Mouse (Mus musculus) spleen, postnatal 4 days (tissue): ENCODE data around the gene Igf2bp2.

Experiments used
- DNase-seq, 2 experiments: peaks; one replicate each; pipeline ENCODE4 v3.0.0; 2022; ENCODE audit warnings: low spot score in 2 of 2

Gene Igf2bp2

DNA sequence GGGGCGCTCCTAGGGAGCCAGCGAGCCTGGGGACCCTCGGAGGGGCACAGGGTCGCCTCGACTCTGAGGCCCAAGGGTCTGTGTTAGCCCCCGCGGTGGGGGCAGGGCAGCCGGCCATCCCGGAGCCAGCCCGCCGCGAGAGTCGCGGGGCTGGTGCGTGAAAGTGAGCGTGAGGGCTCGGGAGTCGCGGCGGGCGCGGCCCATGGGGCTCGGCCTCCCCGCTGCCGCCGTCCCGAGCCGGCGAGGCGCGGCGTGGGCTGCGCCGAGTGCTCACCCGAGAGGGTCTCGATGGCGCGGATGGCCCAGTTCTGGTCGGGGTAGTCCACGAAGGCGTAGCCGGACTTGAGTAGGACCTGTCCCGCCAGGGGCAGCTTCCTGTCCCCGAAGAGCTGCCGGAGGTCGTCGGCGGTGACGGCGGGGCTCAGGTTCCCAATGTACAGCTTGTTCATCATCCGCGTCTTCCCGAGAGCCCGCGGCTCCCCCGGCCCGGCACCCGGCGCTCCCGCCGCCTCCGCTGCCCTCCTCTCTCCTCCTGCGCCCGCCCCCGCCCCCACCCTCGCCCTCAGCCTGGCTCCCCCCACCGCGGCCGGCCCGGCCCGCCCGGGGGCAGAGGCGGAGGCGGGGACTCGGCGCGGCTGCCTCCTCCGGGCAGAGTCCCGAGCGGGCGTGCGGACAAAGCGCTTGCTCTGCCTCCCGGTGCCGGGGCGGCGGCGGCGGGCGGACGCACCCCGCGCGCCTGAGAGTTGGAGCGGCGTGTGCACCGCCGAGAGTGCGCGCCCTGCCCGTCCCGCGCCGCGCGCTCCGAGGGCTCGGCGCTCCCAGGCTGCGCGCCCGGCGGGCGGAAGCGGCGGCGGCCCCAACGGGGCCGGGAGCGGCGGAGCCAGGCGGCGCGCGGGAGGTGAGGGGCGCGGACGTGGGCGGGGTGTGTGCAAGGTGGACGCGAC, at the start of gene Igf2bp2:
Gene Igf2bp2 (minus strand): TSS at position 788 of the 944 bp plus-strand sequence.
- peak in 1 of 2 experiments; percentile 65 for DNase-seq

- no peak for DNase-seq
Measured at GRCm38 (mm10) chr16:22203501-22203900, 40.4 kb upstream of the Igf2bp2 start.

GRCm38 (mm10) chr16:22201858-22202257, 38.8 kb upstream of the Igf2bp2 start:
- DNase-seq: no peak

DNA sequence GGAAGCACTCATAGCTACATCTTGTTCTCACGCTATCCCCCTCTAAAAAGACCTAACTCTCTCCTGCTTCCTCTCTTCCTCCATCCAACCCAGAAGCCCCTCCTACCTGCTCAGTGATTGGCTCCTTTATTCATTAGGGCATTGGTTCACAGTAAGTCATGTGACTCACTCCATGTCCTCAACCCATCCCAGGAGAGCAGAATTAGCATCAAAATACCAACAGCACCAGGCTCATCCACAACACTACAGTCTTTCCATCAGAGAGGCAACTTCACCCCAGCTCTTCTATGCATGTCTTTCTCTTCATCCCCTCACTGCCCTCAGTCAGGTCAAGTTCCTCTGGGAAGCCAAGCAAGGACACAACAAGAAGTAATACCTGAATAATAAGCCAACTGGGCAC, 37.4 kb upstream of the Igf2bp2 start:
- no peak for DNase-seq

DNA sequence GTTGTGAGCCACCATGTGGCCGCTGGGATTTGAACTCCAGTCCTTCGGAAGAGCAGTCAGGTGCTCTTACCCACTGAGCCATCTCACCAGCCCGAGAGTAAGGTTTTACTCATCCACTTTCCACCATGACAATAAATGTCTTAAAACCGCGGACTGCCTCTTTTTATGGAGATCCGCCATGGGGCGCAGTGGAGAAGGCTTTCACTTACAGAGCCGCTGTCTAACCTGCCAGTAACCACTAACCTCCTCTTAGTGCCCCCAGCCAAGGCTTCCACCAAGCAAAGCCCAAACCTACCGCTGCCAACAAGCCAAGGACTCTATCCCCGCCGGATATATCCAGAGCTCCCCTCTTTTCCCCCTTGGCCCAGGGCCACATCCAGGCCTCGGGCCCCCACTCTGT, 24.3 kb upstream of the Igf2bp2 start:
- DNase-seq: no peak

GRCm38 (mm10) chr16:22185411-22185810, 22.3 kb upstream of the Igf2bp2 start:
- no peak for DNase-seq

DNA sequence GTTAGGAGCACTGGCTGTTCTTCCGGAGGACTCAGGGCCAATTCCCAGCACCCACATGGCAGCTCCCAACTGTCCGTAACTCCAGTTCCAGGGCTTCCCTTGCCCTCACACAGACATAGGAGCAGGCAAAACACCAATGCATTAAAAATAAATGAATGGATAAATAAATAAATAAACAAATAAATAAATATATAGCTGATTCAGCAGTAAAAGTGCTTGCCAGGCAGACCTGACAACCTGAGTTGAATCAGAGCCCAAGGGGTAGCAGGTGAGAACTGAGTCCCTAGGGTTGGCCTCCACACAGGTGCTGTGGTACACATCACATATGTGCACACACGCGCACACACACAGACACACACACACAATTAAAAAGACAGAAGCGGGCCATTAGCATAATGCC, 21.0 kb upstream of the Igf2bp2 start:
- no peak for DNase-seq

- no peak for DNase-seq
Measured at GRCm38 (mm10) chr16:22182286-22182685, 19.2 kb upstream of the Igf2bp2 start.

GRCm38 (mm10) chr16:22178793-22179192, 15.7 kb upstream of the Igf2bp2 start:
- no peak for DNase-seq

DNA sequence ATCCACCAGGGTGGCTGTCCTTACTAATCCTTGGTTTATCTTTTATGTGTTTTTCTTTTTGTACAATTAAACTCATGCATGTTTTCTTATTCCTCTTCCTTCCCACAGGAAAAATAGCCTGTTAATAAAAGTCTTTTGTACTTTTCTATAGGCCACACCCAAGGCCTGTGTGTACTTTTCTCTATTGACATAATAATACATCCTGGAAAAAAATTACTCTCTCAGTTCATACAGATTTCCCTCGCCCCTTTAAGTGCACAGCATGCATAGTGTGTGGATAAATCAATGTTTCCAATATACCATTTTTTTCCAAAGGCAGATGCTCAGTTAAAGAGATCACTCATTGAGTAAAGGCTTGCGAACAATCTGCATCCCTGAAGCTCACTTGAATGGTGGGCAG, 14.9 kb upstream of the Igf2bp2 start:
- DNase-seq: no peak

GRCm38 (mm10) chr16:22168731-22169130, 5.6 kb upstream of the Igf2bp2 start:
- DNase-seq: no peak

DNA sequence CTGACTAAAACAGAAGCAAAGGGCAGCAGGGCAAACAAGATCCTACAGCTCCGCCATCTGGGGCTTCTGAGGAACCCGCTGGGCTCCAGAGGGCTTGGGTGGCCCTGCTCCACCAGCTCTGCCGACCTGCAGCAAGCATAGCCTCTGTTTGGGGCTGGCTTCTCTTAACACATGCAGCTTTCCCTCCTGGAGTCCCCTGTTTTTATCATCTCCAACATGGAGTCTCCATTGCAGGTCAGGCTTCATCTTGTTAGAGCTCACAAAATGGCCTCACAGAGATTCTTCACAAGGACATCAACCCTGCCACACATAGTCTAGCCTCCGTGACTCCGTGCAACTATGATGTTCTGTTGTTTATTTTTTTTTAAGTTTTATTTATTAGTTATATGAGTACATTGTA, 2.5 kb upstream of the Igf2bp2 start:
- no peak for DNase-seq

DNA sequence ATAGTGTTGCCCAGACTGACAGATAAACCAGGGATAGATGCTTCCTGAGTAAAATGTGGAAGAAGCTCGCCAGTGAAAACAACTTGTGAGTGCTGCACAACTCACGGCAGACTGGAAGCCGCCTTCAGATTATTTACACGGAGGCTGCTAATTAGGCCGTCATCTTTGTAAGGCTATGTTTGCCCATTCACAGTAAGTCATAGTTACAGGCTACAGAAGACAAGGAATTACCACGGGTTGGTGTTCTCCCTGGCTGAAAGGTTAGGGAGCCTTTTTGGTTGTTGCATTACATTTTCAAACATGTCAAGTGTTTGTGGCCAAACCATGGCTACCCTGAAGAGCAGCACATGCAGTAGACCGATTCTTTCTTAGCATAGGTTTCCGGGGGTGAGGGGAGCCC, 1.3 kb upstream of the Igf2bp2 start:
- DNase-seq: no peak

DNA sequence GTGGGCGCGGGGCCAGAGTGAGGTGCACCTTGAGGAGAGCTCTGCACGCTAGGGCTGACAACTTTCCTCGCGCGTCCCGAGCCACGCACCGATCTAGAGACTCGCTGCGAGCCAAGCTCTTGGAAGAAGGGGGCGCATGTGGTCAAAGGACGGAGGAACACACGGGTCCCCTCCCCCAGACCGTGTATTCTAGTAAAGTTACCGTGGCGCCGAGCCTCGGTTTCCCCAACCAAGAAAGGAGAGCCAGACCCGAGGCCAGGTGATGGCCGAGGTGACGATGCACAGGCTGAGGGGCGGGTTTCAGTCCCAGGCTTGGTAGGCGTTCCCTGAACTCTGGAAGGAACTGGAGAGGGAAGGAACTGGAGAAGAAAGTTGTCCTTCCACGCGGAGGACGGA, 355 bp upstream of the Igf2bp2 start:
- DNase-seq: peak in 1 of 2 experiments; percentile 62

GRCm38 (mm10) chr16:22162066-22162511, 1.0 kb downstream of the Igf2bp2 start:
- DNase-seq: no peak

- DNase-seq: no peak
Measured at GRCm38 (mm10) chr16:22161351-22162065, 1.6 kb downstream of the Igf2bp2 start.

DNA sequence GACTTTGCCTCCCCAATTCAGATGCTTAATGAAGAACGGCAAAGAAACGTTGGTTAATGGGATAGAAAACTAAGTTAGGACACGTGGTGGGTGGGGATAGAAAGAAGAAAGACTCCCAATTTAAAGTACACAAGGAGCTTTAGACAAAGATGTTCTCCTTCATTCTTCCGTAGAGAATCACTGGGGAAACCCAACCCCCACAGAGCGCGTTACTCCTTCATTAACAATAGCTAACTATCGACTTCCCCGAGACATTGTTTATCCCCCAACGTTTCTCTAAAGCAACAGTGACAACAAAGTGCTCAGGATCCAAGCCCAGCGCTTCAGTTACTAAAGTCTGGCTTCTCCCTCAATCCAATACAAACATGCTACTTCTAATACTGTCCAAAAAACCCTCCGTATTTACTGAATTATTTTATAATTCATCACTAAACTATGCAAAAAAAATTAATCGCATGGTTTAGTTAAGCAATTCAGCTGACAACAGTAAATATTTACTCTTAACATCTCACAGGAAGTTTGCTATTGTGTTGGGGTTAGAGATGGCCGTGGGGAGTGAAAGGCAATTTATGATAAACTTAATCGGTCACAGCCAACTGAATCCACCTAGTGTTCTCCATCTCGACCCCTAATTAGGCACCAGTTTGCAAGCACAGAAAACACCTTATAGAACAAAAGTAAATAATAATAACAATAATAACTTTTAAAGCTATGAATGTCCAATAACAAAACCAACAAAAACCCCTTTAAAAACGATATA, 2.5 kb downstream of the Igf2bp2 start:
- DNase-seq: no peak

DNA sequence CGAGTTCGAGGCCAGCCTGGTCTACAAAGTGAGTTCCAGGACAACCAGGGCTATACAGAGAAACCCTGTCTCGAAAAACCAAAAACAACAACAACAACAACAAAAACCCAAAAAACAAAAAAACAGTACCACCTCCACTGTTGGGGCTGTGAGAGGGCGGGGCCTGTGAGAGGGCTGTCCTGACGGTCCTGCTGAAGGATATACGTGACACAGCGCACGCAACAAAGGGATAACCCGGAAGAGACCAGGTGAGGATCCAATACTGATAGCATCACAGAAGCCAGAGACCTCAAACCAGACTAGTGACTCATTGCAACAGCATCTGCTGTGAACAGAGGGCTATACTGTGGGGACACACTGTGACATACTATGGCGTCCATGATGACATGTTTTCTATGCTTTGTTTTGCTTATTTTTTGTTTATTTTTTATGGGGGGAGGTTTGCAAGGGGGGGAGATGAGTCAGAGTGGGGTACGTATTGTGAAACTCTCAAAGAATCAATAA, 10.1 kb downstream of the Igf2bp2 start:
- no peak for DNase-seq

DNA sequence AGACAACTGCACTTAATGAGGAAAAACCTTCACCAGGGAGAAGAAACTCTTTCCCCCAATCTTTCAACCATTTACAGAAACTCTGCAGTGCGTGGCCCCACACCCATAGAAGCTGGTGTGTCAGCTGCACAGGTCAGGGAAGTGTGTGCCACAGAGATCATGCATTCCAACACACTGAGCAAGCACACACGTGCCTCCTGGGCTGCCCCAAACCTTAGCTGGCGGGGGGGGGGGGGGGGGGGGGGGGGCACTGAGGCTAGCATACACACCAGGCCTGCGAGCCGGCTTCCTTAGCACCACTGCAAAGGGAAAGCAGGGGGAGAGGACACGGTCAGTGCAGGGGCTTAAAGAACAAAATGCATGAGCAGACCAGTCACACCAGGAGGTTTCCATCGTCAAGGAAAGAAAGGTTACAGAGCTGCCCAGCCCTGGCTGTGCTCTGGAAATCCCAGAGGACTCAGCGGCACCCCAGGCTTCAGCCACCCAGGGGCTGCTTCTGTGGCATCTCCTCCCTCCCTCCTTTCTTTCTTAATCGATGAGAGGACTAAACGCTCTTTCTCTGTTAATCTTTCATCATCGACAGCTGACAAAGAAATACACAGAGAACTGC, 11.3 kb downstream of the Igf2bp2 start:
- DNase-seq: no peak

DNA sequence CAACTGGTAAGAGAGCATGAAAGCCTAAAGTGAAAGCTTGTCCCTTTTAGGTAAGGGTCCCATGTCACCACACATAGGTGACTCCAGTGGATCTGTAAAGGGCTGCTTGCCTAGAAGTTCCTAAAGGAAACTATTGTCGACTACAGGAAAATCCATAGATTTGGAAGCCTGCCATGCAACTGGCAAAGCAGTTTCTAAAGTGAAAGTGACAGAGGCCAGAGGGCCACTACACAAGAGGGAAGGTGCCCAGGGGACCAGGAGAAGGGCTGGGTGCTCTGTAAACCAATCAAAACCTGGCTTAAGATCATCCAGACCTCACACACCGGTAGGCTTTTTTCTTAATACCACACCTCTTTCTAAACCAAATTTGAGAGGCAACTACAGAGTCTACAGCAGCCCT, 12.7 kb downstream of the Igf2bp2 start:
- DNase-seq: no peak

GRCm38 (mm10) chr16:22149659-22150345, 13.3 kb downstream of the Igf2bp2 start:
- DNase-seq: no peak
